Mouse (Mus musculus): ENCODE measurements at regions not wholly inside any gene's neighbourhood (a gene's known extent, or its start where the extent isn't known, plus 50 kb on each side); places are given as distances from the start of the nearest gene placed in this dataset.

DNA sequence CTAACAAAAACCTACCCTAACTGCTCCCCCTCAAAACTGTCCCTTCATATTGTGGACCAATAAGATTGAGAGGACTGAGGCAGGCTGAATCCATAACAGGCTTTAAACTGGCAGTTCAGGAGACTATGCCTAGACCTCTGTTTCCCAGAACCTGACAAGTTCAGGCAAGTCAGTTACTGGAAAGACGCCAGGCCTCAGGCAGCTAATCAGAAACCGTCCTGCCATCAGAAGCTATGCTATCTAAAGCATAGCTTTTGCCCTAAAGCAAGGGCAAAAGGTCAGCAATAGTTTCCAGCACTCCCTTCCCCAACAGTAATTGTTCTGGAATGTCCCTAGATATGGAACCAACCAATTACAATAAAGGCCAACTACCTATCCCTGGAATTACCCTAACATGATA, 273.0 kb downstream of the Bche start:
- in situ Hi-C loops (cut with MboI, MseI): no loop called here

DNA sequence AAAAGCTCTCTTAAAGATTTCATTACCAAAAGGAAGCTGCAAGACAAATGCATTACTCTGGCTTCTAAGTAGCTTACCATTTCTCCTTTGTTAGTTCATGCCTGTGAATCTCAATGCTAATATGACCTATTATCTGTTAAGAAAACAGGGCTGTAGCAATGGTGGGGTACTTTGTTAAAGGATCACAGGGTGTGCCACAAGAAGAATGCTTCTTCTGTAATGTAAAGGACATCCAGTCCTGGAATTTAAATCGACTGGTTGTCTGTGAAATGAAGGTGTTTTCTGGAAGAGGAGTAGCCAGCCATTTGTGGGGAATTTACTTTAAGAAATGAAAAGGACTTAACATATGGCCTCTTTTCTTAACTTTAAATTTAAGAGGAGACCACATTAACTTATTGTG, 273.9 kb downstream of the Bche start:
- in situ Hi-C loops (cut with MboI, MseI): no loop called here

DNA sequence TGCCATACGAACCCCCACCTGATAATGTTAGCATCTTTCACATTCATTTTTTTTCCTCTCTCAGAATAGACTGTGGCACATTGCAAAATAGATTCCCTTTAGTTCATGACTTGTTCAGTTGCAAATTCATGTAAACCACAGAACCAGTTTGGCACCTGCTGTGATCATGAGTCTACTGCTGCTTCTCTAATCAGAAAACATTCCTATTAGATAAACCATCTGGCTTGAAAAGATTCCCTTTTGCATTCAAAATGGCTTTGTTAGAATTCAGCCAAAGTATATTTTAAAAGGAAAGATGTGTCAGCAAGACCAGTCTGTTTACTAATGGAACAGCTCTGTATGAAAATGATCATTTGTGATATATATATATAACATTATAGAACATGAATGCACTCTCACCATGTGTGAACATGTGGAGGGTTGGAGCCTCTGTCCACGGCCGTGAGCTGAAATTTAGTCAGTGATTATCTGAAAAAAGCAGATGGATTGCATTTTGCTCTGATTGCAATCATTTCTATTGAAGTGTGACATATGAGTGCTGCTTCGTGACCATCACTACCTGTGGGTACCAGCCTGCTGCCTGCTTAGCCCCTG, 298.2 kb downstream of the Bche start:
- in situ Hi-C loops (cut with MboI, MseI): no loop called here

DNA sequence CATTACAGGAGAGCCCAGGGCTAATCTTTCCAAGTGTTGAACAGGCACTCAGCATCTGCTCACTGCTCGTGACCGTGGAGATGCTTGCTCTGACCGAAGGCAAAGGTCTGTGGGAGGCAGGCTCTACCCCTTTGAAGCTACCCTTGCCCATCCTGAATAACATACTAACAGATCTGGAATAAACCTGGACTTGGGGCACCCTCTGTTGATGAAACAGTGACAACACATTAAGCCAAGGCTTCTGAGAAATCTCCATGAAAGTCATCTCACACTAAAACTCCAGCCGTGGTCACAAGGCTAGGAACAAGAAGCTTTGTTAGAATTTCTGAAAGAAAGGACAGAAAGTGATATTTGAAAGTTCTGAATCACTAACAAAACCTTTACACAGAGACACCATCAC, 306.8 kb downstream of the Bche start:
- in situ Hi-C loops (cut with MboI, MseI): no loop called here

DNA sequence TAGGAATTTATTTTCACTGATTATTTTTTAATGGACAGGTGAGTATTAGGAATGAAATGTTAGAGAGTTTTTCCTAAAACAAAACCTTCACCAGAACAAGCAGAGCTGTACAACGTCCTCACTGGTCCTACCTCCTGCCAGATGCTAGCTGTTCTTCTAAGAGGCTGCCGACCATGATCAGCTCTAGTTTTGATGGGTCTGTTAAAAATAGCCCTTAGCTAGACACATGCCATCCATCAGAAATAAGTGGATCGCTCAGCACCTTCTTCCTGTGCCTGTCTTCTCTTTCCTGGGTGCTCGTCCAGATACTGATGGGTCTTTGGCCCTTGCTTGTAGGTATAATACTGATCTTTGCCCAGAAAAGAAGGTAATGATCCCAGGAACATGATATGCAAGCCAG, 312.4 kb downstream of the Bche start:
- in situ Hi-C loops (cut with MboI, MseI): loop anchor here (25.0 kb wide), 1 partner anchor 966 kb away; no protein-coding TSS in a partner anchor

- in situ Hi-C loops (cut with MboI, MseI): loop anchor here (25.0 kb wide), 1 partner anchor 972 kb away; no protein-coding TSS in a partner anchor
Measured at GRCm38 (mm10) chr3:73389722-73390651, 318.2 kb downstream of the Bche start.

- in situ Hi-C loops (cut with MboI, MseI): no loop called here
Measured at GRCm38 (mm10) chr3:73354861-73355496, 297.4 kb upstream of the Slitrk3 start.

GRCm38 (mm10) chr3:73343199-73343598, 285.6 kb upstream of the Slitrk3 start:
- in situ Hi-C loops (cut with MboI, MseI): no loop called here

DNA sequence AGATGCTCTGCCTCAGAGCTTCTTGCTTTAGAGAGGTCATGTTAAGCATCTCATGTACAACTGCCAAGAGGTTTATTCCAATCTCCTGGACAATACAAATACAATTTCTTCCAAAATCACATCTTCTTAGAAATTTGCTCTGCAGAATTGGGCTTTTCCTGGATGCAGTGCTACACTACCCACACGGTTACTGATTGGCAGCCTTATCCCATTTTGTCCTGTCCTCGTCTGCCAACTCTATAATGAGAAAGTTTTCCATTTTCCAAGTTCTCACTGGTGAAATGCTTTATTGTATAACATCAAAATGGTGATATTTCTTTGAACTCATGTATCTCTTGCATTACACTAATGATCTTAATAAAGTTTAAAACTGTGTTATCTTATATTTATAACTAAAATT, 282.1 kb upstream of the Slitrk3 start:
- in situ Hi-C loops (cut with MboI, MseI): no loop called here

DNA sequence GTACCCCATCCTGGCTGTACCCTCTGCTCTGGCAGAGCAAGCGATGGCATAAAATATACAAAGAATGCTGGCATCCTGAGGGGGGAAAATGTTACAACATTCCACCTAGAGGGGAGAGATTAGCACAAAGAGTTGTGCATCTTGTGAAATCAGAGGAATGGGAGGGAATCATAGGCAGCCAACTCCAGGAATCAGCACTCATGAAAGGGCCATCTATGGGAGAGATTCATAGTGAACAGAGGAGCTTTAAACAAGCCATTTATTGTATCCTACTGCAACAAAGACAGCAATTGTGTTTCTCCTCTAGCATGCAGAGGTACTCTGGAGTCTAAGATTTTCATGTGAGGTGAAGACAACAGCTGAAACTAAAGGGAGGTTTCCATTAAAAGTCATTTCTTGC, 265.6 kb upstream of the Slitrk3 start:
- in situ Hi-C loops (cut with MboI, MseI): no loop called here

All from regulatory T cell (primary cell).